Mouse (Mus musculus): Measurements from ENCODE around the gene Plppr3.
A peak's percentile ranks its signal among the peaks of the same experiment; 100 is the strongest.

Gene Plppr3

GRCm38 (mm10) chr10:79865189-79865601, 9.2 kb downstream of the Plppr3 start:
- no peak for DNase-seq

DNA sequence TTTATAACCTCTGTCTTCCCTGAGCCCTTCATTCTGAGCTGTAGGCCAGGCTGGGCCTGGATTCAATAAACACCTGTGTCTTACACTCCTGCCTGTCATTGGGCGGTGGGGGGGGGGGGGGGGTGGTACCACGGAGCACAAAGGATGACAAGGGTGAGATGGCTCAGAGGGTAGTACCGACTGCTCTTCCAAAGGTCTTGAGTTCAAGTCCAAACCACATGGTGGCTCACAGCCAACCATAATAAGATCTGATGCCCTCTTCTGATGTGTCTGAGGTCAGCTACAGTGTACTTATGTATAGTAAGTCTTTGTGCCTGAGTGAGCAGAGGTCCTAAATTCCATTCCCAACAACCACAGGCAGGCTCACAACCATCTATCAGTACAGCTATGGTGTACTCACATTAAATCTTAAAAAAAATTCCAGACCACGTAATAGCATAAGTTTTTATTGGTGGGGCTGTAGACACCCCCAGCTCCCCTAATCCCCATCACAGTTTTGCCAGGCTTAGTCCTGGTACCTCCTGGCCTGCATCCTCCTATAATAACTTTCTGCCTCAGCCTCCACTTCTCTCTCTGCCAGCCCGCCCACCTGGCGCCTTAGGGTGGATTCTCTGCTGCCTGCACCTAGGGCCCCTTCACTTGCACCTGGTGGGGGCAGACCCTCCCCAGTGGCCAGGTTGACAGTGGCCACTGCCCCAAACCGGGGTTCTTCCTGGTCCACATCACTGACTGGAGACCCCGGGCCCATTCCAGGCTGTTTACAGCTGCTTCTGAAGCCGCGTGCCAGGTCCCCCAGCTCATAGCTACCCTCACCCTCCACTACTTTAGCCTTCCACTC, 9.9 kb downstream of the Plppr3 start:
- no peak for DNase-seq

DNA sequence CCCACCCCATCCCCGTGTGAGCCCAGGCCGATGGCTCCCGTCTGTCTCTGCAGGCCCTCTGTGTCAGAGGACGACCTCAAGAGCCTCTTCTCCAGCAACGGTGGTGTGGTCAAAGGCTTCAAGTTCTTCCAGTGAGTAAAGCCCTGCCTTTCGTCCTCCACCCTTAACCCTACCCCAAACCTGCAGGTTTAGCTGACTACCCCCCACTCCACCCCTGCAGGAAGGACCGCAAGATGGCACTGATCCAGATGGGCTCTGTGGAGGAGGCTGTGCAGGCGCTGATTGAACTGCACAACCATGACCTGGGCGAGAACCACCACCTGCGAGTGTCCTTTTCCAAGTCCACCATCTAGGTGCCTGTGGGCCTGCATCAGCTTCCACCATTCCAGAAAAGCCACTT, 11.5 kb downstream of the Plppr3 start:
- no peak for DNase-seq

DNA sequence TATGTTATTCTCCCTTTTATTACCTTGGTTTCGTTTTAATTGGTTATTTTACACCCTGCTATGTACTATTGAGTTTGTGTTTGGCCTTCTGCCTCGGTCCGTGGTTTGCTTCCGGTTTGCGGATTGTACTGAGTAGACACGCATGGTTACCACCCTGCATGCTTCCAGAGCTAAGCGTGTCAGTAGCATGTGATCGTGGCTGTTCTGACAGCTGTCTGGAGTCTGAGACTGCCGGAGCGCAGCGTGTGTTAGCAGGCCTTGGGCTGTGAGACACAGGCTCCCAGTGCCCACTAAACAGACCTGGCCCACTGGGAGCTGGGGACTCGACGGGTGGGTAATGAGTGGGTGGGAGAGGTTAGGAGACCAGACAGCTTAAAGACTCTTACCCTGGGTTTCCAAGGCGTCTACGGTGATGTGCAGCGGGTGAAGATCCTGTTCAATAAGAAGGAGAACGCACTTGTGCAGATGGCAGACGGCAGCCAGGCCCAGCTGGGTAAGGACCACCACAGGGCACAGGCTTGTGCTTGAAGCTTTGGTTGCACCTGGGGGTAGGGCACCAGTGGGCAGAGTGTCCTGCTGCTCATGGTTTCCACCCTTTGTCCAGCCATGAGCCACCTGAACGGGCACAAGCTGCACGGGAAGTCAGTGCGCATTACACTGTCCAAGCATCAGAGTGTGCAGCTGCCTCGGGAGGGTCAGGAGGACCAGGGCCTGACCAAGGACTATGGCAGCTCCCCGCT, 12.2 kb downstream of the Plppr3 start:
- no peak for DNase-seq

- peak; percentile 74 to 80 for DNase-seq
Measured at GRCm38 (mm10) chr10:79861230-79862048, 13.0 kb downstream of the Plppr3 start.

- DNase-seq, result no peak
Measured at GRCm38 (mm10) chr10:79860079-79860911, 14.1 kb downstream of the Plppr3 start.

DNA sequence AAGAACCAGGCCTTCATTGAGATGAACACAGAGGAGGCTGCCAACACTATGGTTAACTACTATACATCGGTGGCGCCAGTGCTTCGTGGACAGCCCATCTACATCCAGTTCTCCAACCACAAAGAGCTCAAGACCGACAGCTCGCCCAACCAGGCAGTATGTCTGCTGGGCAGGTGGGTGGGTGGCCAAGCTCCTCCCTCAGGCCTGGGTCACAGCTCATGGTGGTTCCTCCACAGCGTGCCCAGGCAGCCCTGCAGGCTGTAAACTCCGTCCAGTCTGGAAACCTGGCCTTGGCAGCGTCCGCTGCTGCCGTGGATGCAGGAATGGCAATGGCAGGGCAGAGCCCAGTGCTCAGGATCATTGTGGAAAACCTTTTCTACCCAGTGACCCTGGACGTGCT, 15.3 kb downstream of the Plppr3 start:
- no peak for DNase-seq

DNA sequence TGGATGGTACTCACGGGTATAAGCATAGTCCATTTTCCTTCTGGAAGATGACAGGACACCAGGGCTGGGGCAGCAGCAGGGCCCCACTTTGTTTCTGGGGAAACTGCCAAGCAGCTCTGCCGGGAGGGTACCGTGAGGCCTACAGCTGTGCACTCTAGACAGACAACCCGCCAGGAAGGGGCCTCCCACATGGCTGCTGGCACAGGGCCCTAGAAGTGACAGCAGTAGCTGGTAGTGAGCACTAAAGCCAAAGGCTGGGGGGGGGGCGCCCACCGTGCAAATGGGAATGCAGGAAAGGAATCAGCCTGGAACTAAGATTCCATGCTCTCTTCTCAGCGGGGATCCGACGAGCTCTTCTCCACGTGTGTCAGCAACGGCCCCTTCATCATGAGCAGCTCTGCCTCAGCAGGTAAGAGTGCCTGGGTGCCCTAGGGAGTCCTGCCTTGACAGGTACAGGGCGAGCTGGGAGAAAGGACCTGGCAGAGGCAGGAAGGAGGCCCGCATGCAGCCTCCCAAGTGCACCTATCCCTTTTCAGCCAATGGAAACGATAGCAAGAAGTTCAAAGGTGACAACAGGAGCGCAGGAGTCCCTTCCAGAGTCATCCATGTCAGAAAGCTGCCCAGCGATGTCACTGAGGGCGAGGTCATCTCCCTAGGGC, 15.9 kb downstream of the Plppr3 start:
- DNase-seq, result peak in 1 of 2 experiments; percentile 67

- no peak for DNase-seq
Measured at GRCm38 (mm10) chr10:79857894-79858293, 16.5 kb downstream of the Plppr3 start.

- peak; percentile 78 to 80 for DNase-seq
Measured at GRCm38 (mm10) chr10:79857452-79857811, 17.0 kb downstream of the Plppr3 start.

DNA sequence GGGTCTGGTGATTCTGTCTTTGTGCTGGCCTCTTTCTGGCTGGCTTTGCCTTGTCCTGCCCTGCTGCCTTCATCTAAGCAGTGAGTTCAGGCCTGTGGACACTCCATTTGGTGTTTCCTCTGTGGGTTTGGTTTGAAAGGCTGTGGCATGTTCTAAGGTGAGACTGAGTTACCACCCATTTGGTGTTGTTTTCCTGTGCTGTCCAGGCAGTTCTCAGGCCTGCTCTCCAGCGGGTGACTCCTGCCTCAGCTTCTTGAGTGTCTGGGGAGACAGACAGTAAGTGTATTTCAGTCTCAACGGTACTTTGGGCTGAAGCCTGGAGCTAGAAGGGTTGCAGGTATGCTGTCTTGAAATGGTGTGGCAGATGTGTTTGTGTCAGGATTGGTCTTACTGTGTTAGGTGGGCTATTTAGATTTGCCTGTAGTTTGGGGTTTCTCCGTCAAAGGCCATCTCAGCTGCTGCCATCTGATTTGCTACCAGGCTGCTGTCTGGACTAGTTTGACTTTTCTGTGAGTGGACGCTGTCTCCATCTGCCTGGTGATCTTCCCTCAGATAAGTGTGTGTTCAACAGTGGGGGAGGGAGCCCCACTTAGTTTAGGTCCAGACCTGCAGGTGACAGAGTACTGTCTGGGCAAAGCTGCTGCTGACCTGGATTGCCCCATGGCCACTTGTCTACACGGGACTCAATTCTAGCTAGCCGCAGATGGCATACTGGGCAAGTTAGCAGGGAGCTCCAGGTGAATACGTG, 17.6 kb downstream of the Plppr3 start:
- DNase-seq, result no peak

DNA sequence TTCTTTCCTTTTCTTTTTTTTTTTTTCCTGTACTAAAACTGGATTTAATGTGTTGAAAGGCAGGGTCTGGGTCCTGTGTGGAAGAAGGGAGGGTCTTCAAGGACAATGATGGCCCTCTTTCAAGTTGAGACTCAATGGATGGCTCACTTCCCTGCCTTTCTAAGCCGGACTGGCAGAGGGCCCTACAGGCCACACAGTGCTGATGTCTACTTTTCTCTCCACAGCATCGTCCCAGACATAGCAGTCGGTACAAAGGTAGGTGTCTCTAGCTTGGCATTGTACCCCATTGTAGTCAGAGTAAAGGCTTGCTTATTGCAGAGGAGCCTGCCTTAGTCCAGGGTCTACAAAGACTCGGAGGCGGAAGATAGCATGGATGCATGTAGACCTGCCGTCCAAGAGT, 18.2 kb downstream of the Plppr3 start:
- no peak for DNase-seq

DNA sequence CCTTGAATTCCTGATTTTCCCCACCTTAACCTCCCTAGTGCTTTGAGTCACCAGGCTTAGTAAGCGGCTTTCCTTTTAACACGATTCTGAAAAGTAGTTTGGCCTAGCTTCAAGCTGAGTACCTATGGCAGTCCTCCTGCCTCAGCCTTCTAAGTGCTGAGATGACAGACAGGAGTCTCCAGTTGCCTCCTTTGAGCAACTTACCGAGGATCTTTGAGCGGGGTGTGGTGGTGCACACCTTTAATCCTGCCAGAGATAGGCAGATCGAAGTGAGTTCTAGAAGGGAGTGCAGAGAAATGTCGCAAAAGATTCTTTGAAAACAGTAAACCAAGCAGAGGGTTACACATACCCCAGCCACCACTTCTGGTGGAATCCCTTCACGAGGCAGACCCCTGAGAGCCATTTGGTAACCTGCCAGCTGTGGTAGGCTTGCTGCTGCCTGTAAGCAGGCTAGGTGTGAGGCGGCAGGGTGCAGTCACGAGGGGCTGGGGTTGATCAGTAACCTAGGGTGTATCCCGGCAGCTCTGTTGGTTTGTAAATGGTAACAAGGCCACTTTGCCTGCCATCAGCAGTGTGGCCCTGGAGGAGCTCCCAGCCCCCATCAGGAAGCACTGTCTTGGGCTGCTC, 18.8 kb downstream of the Plppr3 start:
- peak; percentile 93 to 96 for DNase-seq

- peak in 1 of 2 experiments; percentile 63 for DNase-seq
Measured at GRCm38 (mm10) chr10:79854801-79855541, 19.5 kb downstream of the Plppr3 start.

DNA sequence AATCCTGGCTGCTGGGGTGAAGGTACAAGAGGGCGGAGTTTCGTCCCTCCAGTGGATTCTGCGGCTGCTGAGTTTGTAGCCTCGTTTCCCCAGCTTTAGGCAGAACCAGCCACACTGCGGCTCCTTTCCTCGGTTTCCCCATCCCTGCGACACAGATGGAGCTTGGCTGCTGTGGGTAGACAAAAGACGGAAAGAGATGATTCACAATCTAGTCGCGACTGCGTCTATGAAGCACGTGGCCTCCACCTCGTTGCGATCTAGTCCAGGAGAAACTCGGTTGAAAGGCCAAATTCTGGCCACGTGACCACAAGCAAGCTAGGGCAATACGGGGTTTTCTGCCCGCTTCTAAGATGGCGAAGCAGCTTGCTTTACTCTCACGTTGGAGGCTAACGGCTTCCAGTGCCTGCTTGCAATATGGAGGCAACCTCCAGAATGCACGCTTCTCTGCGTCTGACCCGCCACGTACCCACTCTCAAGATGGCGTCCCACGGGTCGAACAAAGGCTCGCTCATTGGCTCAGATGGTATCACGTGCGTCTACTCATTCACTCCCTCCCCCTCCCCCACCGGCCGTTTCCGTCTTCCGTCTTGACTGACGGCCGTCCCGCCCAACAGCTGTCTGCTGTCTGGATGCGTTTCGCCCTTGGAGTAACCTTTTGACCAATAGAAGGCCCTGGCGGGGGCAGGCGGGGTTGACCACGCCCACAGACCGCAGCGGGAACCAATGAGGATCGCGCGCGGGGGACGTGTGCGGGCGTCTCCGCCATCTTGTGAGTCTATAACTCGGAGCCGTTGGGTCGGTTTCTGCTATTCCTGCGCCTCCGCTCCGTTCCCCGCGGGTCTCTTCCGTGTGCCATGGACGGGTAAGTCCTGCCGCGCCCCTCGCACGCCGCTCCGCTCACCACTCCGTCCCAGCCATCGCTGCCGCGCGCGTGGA, 20.3 kb downstream of the Plppr3 start, which contains the start of gene Ptbp1:
Gene Ptbp1 (plus strand): TSS at position 568 of the 936 bp plus-strand sequence.
- peak; percentile 99 for DNase-seq

DNA sequence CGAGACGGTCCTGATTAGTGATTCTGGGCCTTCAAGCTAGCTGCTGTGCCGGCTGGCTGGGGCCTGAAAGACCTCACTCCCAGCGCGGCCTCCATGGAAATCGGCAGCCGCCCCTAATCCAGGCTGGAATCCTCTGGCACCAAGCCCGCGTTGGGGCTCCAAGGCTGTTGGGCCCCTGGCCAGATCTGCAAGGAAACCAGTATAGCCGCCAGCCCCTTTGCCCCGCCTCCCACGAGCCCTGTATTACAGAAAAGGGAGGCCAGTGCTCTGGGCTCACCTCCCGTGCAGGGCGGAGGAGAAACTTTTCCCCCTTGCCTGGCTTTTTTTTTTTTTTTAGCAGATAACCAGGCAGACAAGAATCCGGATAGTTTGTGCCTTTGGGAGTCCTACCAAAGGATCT, 21.0 kb downstream of the Plppr3 start:
- DNase-seq, result peak; percentile 95 to 97

- no peak for DNase-seq
Measured at GRCm38 (mm10) chr10:79852827-79853226, 21.6 kb downstream of the Plppr3 start.

GRCm38 (mm10) chr10:79852107-79852789, 22.2 kb downstream of the Plppr3 start:
- DNase-seq, result peak; percentile 58 to 68
